Mouse (Mus musculus) C2C12 (cell line): ENCODE measurements around the gene Sco2.

Experiments used
- CEBPB ChIP-seq: IDR thresholded peaks from one replicate; pipeline ENCODE4 v1.6.1; 2011; ENCODE audit warnings: low read depth, mild to moderate bottlenecking, control low read depth, moderate library complexity
- CTCF ChIP-seq: IDR thresholded peaks from one replicate; pipeline ENCODE4 v1.5.1; 2011; ENCODE audit not compliant: control insufficient read depth, insufficient read depth, insufficient read length
- MAX ChIP-seq: IDR thresholded peaks from one replicate; pipeline ENCODE4 v1.6.1; 2011; ENCODE audit warnings: mild to moderate bottlenecking, control low read depth
- MYOG ChIP-seq: IDR thresholded peaks from one replicate; pipeline ENCODE4 v1.6.1; 2011; ENCODE audit not compliant: control insufficient read depth, insufficient read length; ENCODE audit errors: extremely low read depth
- USF1 ChIP-seq: IDR thresholded peaks from one replicate; pipeline ENCODE4 v1.6.1; 2011; ENCODE audit warnings: low read depth, mild to moderate bottlenecking, control low read depth, moderate library complexity

GRCm38 (mm10) chr15:89415282-89415681, 41.6 kb upstream of the Sco2 start:
- no peak for TF ChIP-seq MYOG
- TF ChIP-seq CTCF: no peak
- TF ChIP-seq CEBPB: no peak
- TF ChIP-seq MAX: no peak
- no peak for TF ChIP-seq USF1
